Mouse (Mus musculus) testis, postnatal 14 days (tissue): ENCODE results near the gene Fez2.
A peak's percentile ranks its signal among the peaks of the same experiment; 100 is the strongest.

Experiments used
- DNase-seq: peaks from one replicate; pipeline ENCODE4 v3.0.0; 2021; ENCODE audit warnings: low spot score

Fez2 gene

DNA sequence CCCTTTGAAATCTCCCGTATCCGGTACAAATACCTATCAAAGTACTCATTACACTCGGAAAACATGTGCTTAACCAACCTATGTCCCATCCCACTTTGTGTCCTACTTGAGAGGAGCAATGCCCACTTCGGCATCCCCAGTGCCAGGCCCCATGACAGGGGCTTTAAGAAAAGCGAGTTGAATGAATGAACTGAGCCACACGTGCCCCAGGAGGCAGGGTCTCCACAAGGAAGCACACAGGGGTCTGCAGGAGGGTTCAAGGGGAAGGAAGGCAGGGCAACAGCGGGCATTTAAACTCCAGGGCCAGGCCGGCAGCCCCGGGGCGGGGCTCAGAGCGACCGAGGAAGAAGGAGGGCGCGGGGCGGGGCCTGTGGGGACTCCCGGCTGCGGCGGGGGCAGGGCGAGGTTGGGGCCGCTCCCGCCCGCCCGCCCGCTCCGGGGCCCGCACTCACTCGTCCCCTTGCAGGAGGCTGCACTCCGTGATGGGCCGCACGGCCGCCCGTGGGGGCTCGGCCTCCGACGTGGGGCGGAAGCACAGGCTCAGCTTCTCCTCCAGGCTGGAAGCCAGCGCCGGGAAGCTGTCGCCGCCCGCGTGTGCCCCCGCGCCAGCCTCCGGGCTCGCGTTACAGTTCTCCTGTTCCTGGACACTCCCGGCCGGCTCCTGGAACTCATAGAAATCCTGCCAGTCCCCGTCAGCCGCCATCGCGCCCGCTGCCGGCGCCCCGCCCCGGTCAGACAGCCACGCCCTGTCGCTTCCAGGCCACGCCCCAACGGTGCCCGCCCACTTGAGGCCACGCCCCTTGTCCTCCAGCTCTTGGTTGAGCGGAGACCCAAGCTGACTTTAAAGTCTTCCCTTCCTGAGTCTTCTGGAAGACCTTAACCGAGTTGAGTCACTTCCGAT is at the start of gene Fez2:
Fez2 (minus strand) TSS at position 772 of the 901 bp plus-strand sequence.
- DNase-seq = peak; percentile 92

DNA sequence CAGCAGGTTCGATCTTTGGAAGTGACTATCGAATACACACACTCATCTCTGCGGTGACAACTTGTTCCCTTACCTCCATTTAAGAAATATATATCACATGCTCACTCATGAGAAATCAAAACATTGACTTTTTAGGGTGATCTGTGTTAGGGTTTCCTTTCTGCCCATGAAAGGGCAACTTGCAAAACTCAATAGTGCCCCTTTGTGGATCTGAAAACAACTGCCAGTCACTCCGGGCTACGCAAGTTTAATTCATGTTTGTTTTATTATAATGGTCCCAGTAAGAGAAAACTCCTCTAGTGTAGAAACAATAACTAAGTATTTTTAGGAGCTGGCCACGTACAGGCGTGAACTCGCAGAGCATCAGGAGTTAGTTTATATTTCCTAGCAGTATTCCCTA is 47.5 kb upstream of the Fez2 start:
- DNase-seq = no peak

DNA sequence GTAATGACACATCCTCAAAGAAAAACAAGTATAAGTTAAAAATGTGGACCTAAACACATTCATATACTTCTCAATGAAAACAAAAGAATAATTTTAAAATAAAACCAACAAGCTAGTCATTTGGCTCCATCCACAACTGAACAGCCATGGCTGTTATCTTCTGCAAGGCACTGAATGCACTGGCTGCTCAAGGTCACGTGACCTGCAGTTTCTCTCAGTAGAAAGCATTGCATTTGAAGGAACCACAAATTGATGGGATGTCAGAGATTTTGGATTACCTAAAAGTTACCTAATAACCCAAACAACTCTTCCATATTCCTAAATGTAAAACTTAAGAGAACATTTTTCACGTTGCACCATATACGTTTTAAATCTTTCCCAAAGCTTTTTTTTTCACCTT is 47.1 kb upstream of the Fez2 start:
- no peak for DNase-seq

DNA sequence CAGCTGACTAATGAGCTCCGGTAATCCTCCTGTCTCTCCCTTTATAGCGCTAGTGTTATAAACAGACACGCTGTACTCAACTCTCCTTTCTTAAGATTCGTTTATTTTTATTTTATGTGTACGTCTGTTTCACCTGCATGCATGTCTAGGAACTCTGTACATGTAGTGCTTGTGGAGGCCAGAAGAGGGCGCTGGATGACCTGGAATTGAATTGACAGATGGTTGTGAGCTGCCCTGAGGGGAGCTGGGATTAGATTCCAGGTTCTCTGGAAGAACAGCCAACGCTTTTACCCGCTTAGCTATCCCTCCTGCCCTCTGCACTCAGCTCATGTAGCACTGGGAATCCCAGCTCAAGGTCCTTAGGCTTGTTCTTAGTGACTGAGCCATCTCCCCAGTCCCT is 42.2 kb upstream of the Fez2 start:
- DNase-seq = no peak

DNA sequence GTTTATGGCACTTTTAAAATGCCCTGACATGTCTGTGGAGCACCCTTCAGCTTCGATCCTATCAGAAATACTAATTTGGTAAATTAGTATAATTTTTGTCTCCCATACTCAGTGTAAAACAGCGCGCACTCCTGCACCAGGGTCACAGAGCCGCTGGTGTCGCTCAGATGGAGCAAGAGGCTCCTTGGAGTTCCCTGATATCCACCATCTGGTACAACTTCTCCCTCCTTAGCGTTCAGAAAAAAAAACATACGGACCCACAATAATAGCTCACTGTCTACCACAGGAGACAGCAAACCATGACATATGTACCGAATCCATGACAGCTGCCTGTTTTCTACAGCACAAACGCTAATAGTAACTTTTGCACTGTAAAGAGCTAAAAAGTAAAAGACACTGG is 37.6 kb upstream of the Fez2 start:
- no peak for DNase-seq

DNA sequence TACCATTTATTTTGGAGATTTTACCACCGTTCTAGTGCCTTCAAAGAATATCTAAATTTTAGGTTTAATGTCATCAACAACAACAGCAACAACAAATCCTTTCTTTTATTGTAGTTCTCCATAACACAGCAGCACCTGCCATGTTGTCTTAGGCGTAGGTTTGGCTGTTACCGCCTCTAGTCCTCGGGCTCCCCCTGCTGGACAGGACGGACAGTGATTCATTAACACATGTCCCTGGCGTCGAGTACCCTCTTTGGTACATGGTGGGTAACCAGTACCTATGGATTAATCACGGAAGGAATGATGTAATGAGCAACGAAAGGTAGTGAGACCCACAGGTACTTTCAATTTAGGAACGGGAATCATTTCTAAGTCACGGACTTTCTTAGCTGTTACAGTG is 37.2 kb upstream of the Fez2 start:
- DNase-seq = peak; percentile 67

DNA sequence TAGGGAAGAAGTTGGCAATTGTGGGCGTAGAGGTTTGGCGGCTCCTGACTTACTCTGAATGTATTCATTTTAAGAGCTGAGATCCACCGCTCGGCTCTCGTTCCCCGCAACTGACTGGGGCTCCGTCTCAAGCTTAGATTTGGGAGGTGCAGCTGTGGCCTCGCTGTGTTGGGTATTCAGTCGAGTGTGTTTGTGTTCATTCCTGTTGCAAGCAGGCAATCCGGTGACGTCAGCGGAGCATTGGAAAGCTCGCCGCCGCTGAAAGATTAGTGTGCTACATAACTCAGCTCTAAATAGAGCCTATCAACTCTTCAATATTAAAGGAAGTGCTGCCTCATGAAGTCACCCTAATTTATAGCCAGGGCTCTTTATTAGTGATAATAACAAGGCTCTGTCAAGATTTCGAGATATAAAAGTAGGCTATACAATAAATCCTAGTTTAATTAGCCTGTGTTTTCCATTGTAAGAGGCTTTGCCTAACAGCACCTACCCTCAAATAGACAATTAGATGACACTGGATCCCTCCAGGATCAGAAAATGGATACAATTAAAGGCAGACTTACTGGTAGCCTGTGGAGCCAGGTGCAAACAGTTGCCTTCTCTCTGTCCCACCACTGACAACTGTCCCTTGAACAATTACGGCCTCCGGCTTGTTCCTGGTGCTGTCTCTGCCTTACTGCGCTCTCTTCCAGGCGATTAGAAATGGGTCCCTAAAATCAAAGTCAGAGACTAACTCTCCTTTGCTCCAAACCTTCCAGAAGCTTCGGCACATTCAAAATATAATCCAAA is 36.4 kb upstream of the Fez2 start:
- DNase-seq = no peak

DNA sequence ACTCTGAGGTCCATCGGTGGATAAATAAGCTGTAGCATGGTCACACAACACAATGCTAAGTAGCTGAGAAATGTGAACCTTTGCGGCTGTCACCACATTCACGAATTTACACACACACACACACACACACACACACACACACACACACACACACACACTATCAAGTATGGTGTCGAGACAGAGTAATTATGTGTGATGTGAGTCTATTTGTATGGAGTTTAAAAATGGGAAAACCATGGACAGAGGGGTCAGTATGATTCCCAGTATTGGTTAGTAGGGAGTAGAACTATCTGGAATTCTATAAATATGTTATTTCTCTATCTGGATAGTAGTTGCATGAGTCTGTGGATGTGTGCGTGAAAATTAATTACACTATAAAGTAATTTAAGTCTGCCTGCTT is 35.6 kb upstream of the Fez2 start:
- DNase-seq = no peak

DNA sequence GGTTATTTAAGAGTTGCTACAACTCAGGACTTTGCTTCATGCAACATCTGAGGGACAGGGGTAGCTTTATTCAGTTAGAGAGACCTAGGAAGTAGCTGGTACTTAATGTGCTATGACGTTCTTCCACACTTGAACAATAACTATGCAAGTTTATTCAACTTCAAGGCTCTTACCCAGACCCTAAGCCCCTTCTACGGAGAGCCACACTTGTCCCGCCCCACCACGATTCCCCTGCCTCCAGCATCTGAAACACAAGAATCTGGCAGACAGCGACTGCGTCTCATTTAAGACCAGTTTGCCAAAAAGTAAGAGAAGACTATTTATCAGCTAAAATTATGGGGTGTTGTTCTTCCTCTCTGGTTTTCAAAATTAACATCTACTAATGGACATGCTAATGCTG is 33.9 kb upstream of the Fez2 start:
- no peak for DNase-seq

DNA sequence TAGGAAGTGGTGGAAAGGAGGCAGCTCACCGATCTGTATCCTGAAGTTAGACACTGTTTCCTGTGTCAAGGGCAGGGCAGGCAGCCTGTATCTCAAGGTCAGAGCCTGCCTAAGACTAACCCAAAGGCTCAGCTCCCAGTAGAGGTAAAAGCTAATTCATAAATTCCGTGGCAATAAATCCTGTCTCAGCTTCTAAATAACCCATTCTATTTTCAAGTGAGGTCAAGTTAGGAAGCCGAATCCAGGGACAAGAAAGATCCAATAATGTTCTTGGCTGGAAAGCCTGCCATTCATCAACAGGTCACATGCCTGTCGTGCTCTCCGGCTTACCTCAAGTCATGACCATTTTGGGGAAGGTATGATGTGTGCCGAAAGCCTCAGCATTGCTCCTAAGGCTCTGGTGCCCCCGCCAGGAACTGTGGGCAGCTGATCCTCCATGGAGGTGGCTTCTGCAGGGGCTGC is 33.4 kb upstream of the Fez2 start:
- DNase-seq = peak; percentile 53

DNA sequence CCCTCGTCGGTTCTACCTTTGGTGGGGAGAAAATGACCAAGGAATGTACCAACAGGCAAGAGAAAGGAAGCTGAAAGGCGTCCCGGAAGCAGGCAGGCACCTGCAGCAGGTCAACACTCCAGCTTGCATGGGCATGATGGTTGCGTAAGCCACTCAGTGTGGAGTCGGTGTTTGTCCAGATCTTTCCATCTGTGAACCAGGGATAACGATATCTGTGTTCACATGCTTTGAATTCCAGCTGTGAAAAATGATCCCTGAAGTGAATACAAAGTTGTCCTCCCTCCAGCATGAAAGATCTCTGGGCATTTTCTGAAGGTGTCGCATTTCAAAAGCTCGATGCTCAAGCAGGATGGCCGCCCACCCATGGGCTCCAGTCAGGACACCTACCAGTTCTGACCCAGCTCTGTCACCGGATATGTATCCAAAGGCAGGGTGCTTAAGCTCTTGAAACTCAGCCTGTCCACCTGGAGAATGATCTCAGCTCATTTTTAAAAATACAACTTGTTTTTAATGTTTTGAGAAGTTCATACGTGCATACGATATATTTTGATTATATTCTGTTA is 31.8 kb upstream of the Fez2 start:
- no peak for DNase-seq

DNA sequence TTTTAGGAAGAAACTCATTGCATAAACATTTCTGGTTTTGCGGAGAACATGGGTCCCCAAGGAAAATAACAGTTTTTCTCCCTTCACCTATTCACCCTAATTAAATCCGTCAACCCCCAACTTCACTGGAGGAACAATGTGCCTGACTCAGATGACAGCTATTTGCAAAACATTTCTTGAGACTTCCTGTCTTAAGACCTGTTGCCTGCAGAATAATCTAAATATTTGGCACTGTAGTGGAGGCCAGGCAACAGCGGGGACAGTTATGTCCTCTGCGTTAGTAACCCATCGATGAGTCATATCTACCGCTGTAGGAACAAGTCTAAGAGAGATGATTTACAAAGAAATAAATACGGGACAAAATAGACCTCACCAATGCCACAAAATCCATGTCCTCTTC is 26.9 kb upstream of the Fez2 start:
- DNase-seq = no peak

DNA sequence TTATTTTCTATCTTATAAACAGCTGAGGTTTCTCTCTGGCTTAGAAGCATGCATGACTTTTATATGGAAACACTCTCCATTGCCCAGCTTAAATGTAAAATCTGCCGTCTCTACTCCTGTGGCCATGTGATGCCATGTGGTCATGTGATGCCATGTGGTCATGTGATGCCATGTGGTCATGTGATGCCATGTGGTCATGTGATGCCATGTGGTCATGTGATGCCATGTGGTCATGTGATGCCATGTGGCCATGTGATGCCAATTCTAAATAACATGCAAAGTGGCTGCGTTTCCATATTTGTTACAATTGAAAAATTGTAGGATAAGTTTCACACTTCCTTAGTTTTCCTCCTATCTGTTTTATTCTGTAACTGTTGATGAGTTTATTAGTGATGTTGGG is 22.8 kb upstream of the Fez2 start:
- DNase-seq = no peak

DNA sequence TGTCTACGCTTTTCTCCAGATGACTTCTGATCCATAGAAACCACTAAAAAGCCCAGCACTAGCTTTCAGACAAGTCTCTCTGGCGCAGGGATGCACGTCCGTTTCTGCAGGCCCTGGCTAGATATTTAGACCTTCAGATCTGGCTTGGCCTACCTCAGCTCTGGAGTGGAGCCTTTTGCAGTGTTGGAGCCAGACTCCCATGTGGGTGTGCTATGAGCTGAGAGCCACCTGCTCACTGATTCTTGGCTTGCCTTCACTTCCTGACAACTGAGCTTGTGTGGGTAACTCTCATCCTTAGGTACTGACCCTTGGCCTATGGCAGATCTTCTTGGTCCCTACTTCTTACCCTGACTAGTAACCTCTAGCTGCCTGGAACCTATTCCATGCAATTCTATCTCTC is 19.2 kb upstream of the Fez2 start:
- DNase-seq = no peak

DNA sequence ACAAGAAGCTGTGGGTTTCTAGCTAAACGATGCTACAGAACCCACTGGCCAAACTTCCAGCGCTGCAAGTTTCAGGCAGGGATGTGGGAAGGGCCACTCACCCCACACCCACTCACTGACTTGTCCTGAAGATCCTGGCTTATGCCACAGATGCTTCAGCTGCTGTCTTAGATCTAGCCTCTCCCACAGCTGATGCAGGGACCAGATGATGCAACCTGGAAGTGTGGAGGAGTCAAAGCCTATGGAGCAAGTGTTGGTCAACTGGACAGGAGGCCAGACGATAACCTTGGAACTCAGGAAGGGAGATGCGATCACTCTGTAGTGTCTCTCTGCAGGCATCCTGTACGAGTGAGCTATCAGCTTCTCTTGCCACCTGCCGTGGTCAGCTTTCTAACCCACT is 17.7 kb upstream of the Fez2 start:
- DNase-seq = no peak

DNA sequence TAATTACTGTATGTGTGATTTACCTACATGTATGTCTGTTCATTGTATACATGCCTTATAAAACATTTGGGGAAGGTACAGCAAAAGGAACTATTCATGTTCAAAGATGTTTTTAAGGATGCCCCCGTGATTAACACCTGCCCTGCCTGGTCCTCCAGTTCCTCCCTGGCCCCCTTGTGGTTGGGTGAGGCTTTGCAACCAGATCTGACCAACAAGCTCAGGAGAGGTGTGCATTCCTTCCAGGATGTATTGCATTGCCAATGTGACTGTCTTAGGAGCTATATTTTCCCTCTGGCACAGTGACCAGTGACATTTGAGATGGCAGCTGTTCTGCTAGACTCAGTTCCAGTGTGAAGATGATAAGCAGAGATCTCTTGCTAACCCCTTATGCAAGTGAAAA is 16.8 kb upstream of the Fez2 start:
- no peak for DNase-seq

DNA sequence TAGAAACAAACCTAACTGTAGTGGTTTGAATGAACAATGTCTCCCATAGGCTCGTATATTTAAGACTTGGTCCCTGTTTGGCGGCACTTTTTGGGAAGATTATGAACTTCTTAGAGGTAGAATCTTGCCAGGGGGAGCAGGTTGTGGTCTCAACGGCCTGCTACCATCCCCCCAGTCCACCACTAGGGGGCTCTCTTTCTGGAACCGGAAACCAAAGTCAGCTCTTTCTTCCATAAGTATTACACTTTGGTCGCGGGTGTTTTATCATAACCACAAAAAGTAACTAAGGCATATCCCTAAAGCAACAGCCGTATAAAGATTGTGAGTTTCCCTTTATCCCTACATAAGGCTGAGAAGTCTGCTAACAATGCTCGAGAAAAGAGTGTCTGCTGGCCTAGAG is 12.4 kb upstream of the Fez2 start:
- no peak for DNase-seq

DNA sequence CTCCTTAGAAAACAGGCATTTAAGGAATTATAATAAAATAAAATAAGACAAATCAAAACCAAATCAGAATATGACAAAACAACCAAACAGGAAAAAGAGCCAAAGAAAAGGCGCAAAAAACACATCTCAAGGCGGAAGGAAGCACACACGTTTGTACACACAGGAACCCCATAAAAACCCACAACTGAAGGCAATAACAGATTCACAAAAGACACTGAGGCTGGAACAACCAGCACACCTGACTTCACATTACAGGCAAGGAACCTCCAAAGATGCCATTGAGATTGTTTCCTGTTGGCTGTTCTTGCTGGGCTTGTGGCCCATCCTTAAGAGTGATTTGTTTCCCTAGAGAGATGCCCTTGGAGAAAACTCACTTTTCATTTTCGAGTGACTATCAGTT is 11.1 kb upstream of the Fez2 start:
- no peak for DNase-seq

DNA sequence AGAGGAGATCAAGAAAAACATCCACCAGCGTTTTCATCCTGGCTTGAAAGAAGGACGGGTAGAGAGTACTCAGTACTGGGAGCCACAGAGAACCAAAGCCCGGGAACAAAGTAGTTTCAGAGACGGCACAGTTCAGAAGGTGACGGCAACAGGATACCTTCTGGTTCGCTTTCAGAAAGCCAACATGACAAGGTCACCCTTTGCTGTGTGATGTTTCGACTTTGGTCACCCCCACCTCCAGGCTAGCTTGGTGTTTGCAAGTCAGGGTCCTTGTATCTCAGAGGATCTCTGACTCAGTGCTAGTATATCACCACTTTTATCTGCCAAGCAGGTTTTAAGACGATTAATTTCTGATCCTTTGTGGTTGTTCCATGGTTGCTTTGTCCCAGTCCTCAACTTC is 7.1 kb upstream of the Fez2 start:
- DNase-seq = no peak

DNA sequence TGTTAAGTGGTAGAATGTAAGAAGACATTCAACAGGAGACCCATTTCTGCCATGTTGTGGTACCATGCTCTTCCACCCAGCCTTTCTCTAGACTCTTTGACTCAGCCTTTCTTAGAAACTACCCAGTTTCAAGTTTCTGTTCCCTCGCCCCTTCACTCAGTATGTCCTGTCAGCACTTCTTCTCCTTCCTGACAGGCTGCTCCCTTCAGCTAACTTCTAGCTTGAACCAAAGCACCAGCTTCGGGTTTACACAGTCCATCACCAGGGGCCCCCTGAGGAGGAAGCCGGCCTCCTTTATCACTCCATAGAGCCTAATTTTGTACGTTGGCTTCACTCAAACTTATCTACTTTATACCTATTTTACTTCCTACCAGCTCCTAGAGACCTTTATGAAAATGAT is 1.3 kb upstream of the Fez2 start:
- no peak for DNase-seq

DNA sequence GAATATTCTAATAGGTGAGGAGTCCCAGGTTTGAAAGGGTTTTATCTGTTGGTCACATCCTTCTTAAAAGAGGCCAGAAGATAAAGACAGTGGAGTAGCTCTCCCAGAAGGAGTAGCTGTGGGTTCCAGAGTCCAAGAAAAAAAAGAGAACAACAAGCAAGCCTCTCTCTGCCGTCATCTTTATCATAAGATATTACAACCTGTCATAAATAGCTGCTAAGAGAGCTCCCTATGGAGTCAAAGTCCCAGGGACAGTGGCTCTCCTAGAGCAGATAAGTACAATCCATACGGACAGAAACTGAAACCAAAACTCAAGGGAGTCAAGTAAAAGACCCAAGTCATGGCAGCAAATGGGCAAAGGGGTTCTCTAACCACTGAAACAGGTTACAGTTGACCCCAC is 2.7 kb downstream of the Fez2 start:
- DNase-seq = no peak

DNA sequence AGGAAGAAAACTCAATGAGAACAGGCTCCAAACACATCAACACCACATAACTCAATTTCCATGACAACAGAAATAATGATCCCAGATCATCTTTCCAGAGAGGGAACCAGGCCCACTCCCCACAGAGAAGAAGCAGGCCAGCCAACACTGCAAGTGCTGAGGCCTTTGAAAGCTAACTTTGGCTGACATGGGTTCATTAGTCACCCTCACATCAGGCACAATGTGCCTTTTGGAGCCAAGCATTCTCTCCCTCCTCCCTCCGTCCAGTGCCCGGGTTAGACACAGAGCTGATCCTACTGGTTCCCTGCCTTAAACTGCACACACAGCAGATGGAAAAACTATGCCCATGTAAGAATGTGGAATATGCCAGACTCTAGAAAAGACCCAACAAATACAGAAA is 8.1 kb downstream of the Fez2 start:
- no peak for DNase-seq

DNA sequence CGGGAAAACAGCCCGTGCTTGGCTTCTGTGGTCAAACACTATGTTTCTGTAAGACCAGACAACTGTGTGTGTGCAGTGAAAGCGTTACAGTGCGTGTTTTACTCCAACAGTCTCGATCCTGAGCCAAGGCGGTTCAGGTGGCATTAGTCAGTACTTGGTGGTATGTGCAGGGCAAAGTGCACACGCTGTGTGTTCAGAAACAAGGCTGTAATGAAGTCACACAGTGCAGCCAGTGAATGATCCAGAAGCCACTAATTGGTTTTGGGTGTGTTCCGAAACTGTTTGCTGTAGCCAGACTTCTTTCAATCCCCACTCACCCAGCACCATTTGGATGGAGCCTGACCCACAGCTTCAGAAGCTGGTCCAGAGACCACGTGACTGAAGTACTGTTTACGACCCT is 9.6 kb downstream of the Fez2 start:
- DNase-seq = no peak
